Mouse (Mus musculus): Measurements from ENCODE around the gene Dll1. TPM values are rescaled to one million over a fixed set of nuclear protein-coding genes. Genes with fewer than 3 reads are reported as not detected.

The Dll1 gene
- total RNA-seq, 2 experiments from 2014 or later: 11.6 to 12.8 TPM

GRCm38 (mm10) chr17:15379741-15380526, 3.3 kb upstream of the Dll1 start:
- DNase-seq (ENCODE audit: extremely low spot score in 1 of 2, low spot score in 1 of 2): no peak

- no peak for DNase-seq (ENCODE audit: extremely low spot score in 1 of 2, low spot score in 1 of 2)
These were observed 1.9 kb upstream of the Dll1 start for GRCm38 (mm10) chr17:15378413-15379109.

GRCm38 (mm10) chr17:15377901-15378300, 1.2 kb upstream of the Dll1 start:
- DNase-seq (ENCODE audit: extremely low spot score in 1 of 2, low spot score in 1 of 2): no peak

GRCm38 (mm10) chr17:15375701-15376493, 775 bp downstream of the Dll1 start:
- peak; percentile 50 to 58 for DNase-seq (ENCODE audit: extremely low spot score in 1 of 2, low spot score in 1 of 2)

- no peak for DNase-seq (ENCODE audit: extremely low spot score in 1 of 2, low spot score in 1 of 2)
These were observed 1.4 kb downstream of the Dll1 start for GRCm38 (mm10) chr17:15375224-15375623.

- no peak for DNase-seq (ENCODE audit: extremely low spot score in 1 of 2, low spot score in 1 of 2)
These were observed 2.1 kb downstream of the Dll1 start for GRCm38 (mm10) chr17:15374321-15375141.

GRCm38 (mm10) chr17:15372931-15373652, 3.6 kb downstream of the Dll1 start:
- no peak for DNase-seq (ENCODE audit: extremely low spot score in 1 of 2, low spot score in 1 of 2)

- DNase-seq (ENCODE audit: extremely low spot score in 1 of 2, low spot score in 1 of 2): no peak
These were observed 4.5 kb downstream of the Dll1 start for GRCm38 (mm10) chr17:15371967-15372835.

GRCm38 (mm10) chr17:15370401-15370800, 6.3 kb downstream of the Dll1 start:
- DNase-seq (ENCODE audit: extremely low spot score in 1 of 2, low spot score in 1 of 2): no peak

GRCm38 (mm10) chr17:15365650-15366049, 11.0 kb downstream of the Dll1 start:
- DNase-seq (ENCODE audit: extremely low spot score in 1 of 2, low spot score in 1 of 2): no peak

GRCm38 (mm10) chr17:15363656-15364055, 13.0 kb downstream of the Dll1 start:
- DNase-seq (ENCODE audit: extremely low spot score in 1 of 2, low spot score in 1 of 2): no peak

GRCm38 (mm10) chr17:15357071-15357470, 19.6 kb downstream of the Dll1 start:
- DNase-seq (ENCODE audit: extremely low spot score in 1 of 2, low spot score in 1 of 2): no peak

- DNase-seq (ENCODE audit: extremely low spot score in 1 of 2, low spot score in 1 of 2): no peak
These were observed 20.1 kb downstream of the Dll1 start for GRCm38 (mm10) chr17:15356526-15356925.

- DNase-seq (ENCODE audit: extremely low spot score in 1 of 2, low spot score in 1 of 2): no peak
These were observed 21.6 kb downstream of the Dll1 start for GRCm38 (mm10) chr17:15355072-15355471.

GRCm38 (mm10) chr17:15354006-15354405, 22.7 kb downstream of the Dll1 start:
- DNase-seq (ENCODE audit: extremely low spot score in 1 of 2, low spot score in 1 of 2): no peak

GRCm38 (mm10) chr17:15352869-15353610, 23.6 kb downstream of the Dll1 start:
- no peak for DNase-seq (ENCODE audit: extremely low spot score in 1 of 2, low spot score in 1 of 2)

- no peak for DNase-seq (ENCODE audit: extremely low spot score in 1 of 2, low spot score in 1 of 2)
These were observed 26.5 kb downstream of the Dll1 start for GRCm38 (mm10) chr17:15350152-15350551.
